Mouse (Mus musculus) erythroblast, embryonic 14.5 days (primary cell): ENCODE measurements around the gene Slc5a1.

Source experiments
- GATA1 ChIP-seq: IDR thresholded peaks from 2 replicates; pipeline ENCODE4 v1.6.1; 2012; ENCODE audit warnings: low read length, inconsistent platforms, mixed read lengths
- TAL1 ChIP-seq: IDR thresholded peaks from 3 replicates; pipeline ENCODE4 v1.6.1; 2012; ENCODE audit warnings: low read length, inconsistent platforms, mixed read lengths

GRCm38 (mm10) chr5:33121871-33122315 is 17.9 kb downstream of the Slc5a1 start:
- no peak for TF ChIP-seq GATA1
- TF ChIP-seq TAL1 = no peak
